Mouse (Mus musculus): ENCODE data around the gene Hrh1. TPM values are rescaled to one million over a fixed set of nuclear protein-coding genes. Genes with fewer than 3 reads are reported as not detected.

Hrh1 gene
- polyA plus RNA-seq (2012; rRNA removed) = 0.01 and 0.03 TPM in 2 replicates

GRCm38 (mm10) chr6:114397691-114398217 lies at the start of gene Hrh1:
Gene Hrh1, plus strand, starts transcription at chr6:114397936.

Other genes starting within 250 kb of the Hrh1 start
- 0.01 TPM in 2 replicates for gene Slc6a1, start 115.3 kb upstream of the Hrh1 start, polyA plus RNA-seq (2012; rRNA removed)
- 4.8 and 5.6 TPM in 2 replicates for gene Atg7, start 245.2 kb downstream of the Hrh1 start, polyA plus RNA-seq (2012; rRNA removed)